Mouse (Mus musculus): ENCODE measurements at regions not wholly inside any gene's neighbourhood (a gene's known extent, or its start where the extent isn't known, plus 50 kb on each side); places are given as distances from the start of the nearest gene placed in this dataset.
"Not testable (repeated sequence)": the region's sequence is repeated elsewhere in the genome, so short reads cannot be mapped to it uniquely, and the experiment has no call there.

DNA sequence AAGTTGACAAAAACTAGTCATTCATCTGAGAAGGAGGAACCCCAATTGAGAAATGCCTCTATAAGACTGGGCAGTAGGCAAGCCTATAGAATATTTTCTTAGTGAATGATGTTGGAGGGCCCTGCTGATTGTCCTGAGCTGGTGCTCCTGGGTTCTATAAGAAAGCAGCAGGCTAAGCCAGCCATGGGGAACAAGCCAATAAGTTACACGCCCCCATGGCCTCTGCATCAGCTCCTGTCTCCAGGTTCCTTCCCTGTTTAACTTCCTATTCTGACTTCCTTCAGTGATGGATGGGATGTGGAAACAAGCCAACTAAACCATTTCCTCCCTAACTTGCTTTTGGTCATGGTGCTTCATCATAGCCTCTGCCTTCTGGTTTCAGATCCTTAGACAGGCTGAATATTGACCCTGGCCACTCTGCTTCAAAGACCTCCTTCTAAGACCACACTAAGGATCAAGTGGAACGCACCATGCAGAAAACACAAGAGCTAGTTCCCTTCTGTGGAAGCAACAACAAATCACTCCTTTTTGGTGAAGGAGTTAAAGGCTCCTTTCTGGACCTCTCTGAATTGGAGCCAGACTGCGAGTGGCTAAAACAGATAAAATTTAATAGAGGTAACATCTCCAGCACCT, 76.7 kb downstream of the Tomm20 start:
- Histone ChIP-seq H3K36me3 (ENCODE audit: control insufficient read depth, insufficient read depth) (no peaks in the 10 kb centered on the region), H3K9me3 (replicated peaks; ENCODE audit: control insufficient read depth, low read length) (no peaks in the 10 kb centered on the region), H3K4me2 (ENCODE audit: low read depth, low read length) (no peak overlapping the region), H3K4me1 (ENCODE audit: control insufficient read depth, low read depth, low read length) (no peaks in the 10 kb centered on the region; the same call in none of the 2 replicates), H3K27me3 (ENCODE audit: control insufficient read depth, insufficient read depth, low read depth, low read length) (no peaks in the 10 kb centered on the region), H3K4me3 (ENCODE audit: low read depth, low read length) (no peak overlapping the region), H3K27ac (ENCODE audit: low read length) (no peak overlapping the region), H3K9ac (ENCODE audit: low read depth, low read length) (no peak overlapping the region)
- peak; percentile 25; the same call in 1 of the 2 replicates for ATAC-seq (ENCODE audit: low read depth)
- WGBS (ENCODE audit: insufficient replicate concordance), result 40% methylated on average over 3 of the region's 3 CpGs

DNA sequence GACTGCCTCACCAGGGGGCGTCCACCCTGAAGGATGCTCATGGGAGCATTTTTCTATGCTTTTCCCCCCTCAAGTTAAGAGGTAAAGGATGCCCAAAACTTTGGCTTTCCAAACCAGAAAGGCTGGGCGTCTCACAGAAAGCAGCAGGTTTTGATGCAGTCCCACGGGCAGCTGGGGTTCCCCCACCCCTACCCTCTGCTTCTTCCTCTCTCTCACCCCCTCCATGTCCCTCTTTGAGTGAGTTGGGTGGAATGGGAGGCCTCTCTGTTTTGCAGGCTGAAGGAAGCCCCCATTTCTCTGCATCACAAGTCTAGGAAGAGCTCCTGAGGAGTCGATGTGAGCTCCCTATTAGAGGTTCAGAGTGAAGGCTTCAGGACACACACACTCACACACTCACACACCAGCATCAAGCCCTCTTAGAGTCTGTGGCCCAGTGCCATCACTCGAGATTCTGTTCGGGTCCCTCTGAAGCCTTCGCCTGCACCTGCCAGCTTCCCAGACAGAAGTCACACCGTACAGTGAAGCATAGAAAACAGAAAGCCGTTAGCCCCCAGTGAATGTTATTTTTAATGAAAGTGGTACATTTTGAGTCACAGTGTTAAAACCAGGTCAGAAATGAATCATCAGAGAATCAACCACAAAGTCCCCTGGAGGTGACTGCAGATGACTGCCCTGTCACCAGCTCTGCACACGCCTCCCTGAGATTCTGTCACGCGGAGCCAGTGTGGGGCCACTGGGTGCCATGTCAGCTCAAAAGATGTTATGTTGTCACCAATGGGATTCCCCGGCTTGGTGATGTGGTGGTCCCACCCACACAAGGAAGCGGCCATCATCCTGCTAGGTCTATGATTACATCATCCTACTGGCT, 78.3 kb downstream of the Tomm20 start:
- Histone ChIP-seq H3K4me1 (ENCODE audit: control insufficient read depth, low read depth, low read length) (no peaks in the 10 kb centered on the region; the same call in none of the 2 replicates), H3K9me3 (replicated peaks; ENCODE audit: control insufficient read depth, low read length) (no peaks in the 10 kb centered on the region), H3K4me3 (ENCODE audit: low read depth, low read length) (no peak overlapping the region), H3K27ac (ENCODE audit: low read length) (no peak overlapping the region), H3K36me3 (ENCODE audit: control insufficient read depth, insufficient read depth) (no peaks in the 10 kb centered on the region), H3K27me3 (ENCODE audit: control insufficient read depth, insufficient read depth, low read depth, low read length) (no peaks in the 10 kb centered on the region), H3K9ac (ENCODE audit: low read depth, low read length) (no peak overlapping the region), H3K4me2 (ENCODE audit: low read depth, low read length) (no peak overlapping the region)
- no peak for ATAC-seq (ENCODE audit: low read depth)
- 65% methylated on average over 14 of the region's 14 CpGs for WGBS (ENCODE audit: insufficient replicate concordance)

DNA sequence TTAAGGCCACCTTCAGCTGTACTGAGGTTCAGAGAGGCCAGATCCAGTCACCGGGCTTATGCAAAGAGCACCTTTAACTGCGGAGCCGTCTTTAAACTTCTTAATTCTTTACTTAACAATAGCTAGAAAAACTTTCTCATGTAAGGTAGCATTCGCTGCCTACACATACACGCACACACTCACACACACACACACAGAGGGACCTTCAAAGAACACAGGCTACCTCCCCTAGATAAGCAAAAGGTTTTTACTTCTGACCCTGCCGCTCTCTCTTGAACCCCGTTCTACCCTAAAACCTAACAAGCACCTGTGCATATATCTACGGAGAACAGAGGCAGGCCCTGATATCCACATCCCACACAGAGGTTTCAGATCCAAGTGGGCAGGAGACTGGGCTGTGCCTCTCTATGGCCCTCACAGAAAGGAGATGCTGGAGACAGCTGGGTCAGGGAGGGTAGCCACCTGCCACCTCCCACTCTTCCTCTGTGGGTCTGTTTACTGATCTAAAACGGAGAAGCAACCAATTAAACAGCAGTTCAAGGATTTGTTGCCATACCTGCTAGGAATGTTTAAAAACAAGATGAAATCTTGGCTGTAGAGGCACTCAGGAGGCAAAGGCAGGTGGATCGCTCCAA, 81.2 kb downstream of the Tomm20 start:
- no peaks in the 10 kb centered on the region for H3K36me3 ChIP-seq (ENCODE audit: control insufficient read depth, insufficient read depth)
- no peaks in the 10 kb centered on the region for H3K9me3 ChIP-seq (replicated peaks; ENCODE audit: control insufficient read depth, low read length)
- no peak overlapping the region for H3K9ac ChIP-seq (ENCODE audit: low read depth, low read length)
- H3K27ac ChIP-seq (ENCODE audit: low read length), result no peak overlapping the region
- 63% methylated on average over 10 of the region's 10 CpGs for WGBS (ENCODE audit: insufficient replicate concordance)
- H3K4me1 ChIP-seq (ENCODE audit: control insufficient read depth, low read depth, low read length), result peaks cover 5% of the 10 kb centered on the region
- no peak overlapping the region for H3K4me3 ChIP-seq (ENCODE audit: low read depth, low read length)
- H3K27me3 ChIP-seq (ENCODE audit: control insufficient read depth, insufficient read depth, low read depth, low read length), result no peaks in the 10 kb centered on the region
- H3K4me2 ChIP-seq (ENCODE audit: low read depth, low read length), result no peak overlapping the region
- no peak for ATAC-seq (ENCODE audit: low read depth)

DNA sequence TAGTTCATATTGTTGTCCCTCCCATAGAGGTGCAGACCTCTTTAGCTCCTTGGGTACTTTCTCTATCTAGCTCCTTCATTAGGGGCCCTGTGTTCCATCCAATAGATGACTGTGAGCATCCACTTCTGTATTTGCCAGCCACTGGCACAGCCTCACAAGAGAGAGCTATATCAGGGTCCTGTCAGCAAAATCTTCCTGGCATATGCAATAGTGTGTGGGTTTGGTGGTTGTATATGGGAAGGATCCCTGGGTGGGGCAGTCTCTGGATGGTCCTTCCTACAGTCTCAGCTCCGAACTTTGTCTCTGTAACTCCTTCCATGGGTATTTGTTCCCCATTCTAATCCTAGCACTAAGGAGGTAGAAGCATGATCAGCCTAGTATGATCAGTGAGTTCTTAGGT, 82.0 kb downstream of the Tomm20 start:
- ATAC-seq (ENCODE audit: low read depth); H3K36me3 ChIP-seq (ENCODE audit: control insufficient read depth, insufficient read depth); H3K4me1 ChIP-seq (ENCODE audit: control insufficient read depth, low read depth, low read length); H3K9me3 ChIP-seq (replicated peaks; ENCODE audit: control insufficient read depth, low read length); H3K9ac ChIP-seq (ENCODE audit: low read depth, low read length); H3K27me3 ChIP-seq (ENCODE audit: control insufficient read depth, insufficient read depth, low read depth, low read length); H3K27ac ChIP-seq (ENCODE audit: low read length); H3K4me3 ChIP-seq (ENCODE audit: low read depth, low read length); H3K4me2 ChIP-seq (ENCODE audit: low read depth, low read length): not testable (repeated sequence)
- 50% methylated on average over 1 of the region's 1 CpGs for WGBS (ENCODE audit: insufficient replicate concordance)

DNA sequence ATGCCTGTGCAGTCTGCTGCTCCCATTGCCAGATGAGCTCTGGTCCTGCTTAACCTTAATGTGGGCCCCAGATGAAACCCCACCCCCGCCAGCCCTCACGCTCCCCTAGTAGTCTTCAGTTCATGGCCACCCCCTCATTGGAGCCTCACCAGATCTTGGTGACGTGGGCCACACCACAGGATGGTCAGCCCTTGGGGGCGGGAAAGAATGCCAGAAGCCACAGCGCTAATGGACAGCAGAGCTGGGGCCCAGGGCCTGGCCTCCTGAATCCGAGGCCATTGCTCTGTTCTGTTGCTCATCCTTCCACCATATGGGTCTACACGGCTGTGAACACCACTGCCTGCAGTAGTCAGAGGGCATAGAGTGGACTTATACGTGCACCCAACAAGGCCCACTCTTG, 83.9 kb downstream of the Tomm20 start:
- ATAC-seq (ENCODE audit: low read depth), result no peak
- 69% methylated on average over 8 of the region's 8 CpGs for WGBS (ENCODE audit: insufficient replicate concordance)
- peaks cover 5% of the 10 kb centered on the region; the same call in 1 of the 2 replicates for H3K4me1 ChIP-seq (ENCODE audit: control insufficient read depth, low read depth, low read length)
- H3K4me3 ChIP-seq (ENCODE audit: low read depth, low read length), result no peak overlapping the region
- H3K36me3 ChIP-seq (ENCODE audit: control insufficient read depth, insufficient read depth), result no peaks in the 10 kb centered on the region
- no peak overlapping the region for H3K4me2 ChIP-seq (ENCODE audit: low read depth, low read length)
- no peak overlapping the region for H3K27ac ChIP-seq (ENCODE audit: low read length)
- no peaks in the 10 kb centered on the region for H3K9me3 ChIP-seq (replicated peaks; ENCODE audit: control insufficient read depth, low read length)
- no peaks in the 10 kb centered on the region for H3K27me3 ChIP-seq (ENCODE audit: control insufficient read depth, insufficient read depth, low read depth, low read length)
- H3K9ac ChIP-seq (ENCODE audit: low read depth, low read length), result no peak overlapping the region

DNA sequence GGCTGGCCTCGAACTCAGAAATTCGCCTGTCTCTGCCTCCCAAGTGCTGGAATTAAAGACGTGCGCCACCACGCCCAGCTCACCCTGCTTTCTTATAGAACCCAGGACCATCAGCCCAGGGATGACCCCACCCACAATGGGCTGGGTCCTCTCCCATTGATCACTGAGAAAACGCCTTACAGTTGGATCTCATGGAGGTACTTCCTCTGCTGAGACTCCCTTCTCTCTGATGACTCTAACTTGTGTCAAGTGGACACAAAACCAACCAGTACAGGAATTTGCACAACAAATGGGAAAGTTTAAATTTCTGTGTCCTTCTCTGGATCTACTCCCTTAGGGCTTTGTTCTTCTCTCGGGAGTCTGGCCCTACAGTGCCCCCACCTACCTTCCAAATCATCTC, 85.0 kb downstream of the Tomm20 start:
- no peak overlapping the region for H3K9ac ChIP-seq (ENCODE audit: low read depth, low read length)
- H3K4me3 ChIP-seq (ENCODE audit: low read depth, low read length), result no peak overlapping the region
- ATAC-seq (ENCODE audit: low read depth), result no peak
- no peak overlapping the region for H3K4me2 ChIP-seq (ENCODE audit: low read depth, low read length)
- H3K9me3 ChIP-seq (replicated peaks; ENCODE audit: control insufficient read depth, low read length), result no peaks in the 10 kb centered on the region
- WGBS (ENCODE audit: insufficient replicate concordance), result 58% methylated on average over 7 of the region's 7 CpGs
- no peak overlapping the region for H3K27ac ChIP-seq (ENCODE audit: low read length)
- no peaks in the 10 kb centered on the region for H3K27me3 ChIP-seq (ENCODE audit: control insufficient read depth, insufficient read depth, low read depth, low read length)
- peaks cover 5% of the 10 kb centered on the region; the same call in 1 of the 2 replicates for H3K4me1 ChIP-seq (ENCODE audit: control insufficient read depth, low read depth, low read length)
- no peaks in the 10 kb centered on the region for H3K36me3 ChIP-seq (ENCODE audit: control insufficient read depth, insufficient read depth)

DNA sequence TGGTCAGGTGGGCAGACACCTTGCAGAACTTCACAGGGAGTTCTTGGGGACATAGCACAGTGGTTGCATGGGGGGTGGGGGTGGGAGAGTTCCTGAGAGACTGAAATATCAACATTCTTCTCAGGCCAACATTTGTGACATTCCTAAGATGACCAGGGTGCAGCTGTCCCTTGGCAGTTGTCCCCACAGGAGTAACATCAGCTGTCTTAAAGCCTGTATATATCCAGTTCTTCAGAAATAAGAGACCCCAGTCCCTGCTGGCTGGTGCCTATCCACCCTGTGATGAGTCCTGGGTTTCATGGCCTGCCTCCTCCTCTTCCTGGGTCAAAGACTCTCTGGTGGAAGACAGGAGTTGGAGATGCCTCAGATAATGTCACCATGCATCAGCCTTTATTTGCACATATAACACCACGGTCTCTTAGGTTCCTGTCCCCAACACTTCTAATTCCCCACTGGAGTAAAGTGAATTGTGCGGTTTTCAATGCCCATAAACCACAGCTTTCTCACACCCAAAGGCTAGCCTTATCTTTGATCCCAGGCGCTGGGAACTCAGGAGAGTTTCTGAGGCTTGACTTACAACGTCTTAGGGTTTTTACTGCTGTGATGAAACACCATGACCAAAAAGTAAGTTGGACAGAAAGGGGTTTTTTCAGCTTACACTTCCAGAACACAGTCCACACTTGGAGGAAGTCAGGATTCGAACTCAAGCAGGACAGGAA, 85.8 kb downstream of the Tomm20 start:
- 29% methylated on average over 5 of the region's 5 CpGs for WGBS (ENCODE audit: insufficient replicate concordance)
- H3K36me3 ChIP-seq (ENCODE audit: control insufficient read depth, insufficient read depth), result no peaks in the 10 kb centered on the region
- H3K27me3 ChIP-seq (ENCODE audit: control insufficient read depth, insufficient read depth, low read depth, low read length), result no peaks in the 10 kb centered on the region
- no peaks in the 10 kb centered on the region for H3K9me3 ChIP-seq (replicated peaks; ENCODE audit: control insufficient read depth, low read length)
- H3K4me3 ChIP-seq (ENCODE audit: low read depth, low read length), result no peak overlapping the region
- no peak overlapping the region for H3K27ac ChIP-seq (ENCODE audit: low read length)
- H3K4me1 ChIP-seq (ENCODE audit: control insufficient read depth, low read depth, low read length), result peaks cover 5% of the 10 kb centered on the region; the same call in 1 of the 2 replicates
- no peak overlapping the region for H3K9ac ChIP-seq (ENCODE audit: low read depth, low read length)
- H3K4me2 ChIP-seq (ENCODE audit: low read depth, low read length), result no peak overlapping the region
- no peak for ATAC-seq (ENCODE audit: low read depth)

DNA sequence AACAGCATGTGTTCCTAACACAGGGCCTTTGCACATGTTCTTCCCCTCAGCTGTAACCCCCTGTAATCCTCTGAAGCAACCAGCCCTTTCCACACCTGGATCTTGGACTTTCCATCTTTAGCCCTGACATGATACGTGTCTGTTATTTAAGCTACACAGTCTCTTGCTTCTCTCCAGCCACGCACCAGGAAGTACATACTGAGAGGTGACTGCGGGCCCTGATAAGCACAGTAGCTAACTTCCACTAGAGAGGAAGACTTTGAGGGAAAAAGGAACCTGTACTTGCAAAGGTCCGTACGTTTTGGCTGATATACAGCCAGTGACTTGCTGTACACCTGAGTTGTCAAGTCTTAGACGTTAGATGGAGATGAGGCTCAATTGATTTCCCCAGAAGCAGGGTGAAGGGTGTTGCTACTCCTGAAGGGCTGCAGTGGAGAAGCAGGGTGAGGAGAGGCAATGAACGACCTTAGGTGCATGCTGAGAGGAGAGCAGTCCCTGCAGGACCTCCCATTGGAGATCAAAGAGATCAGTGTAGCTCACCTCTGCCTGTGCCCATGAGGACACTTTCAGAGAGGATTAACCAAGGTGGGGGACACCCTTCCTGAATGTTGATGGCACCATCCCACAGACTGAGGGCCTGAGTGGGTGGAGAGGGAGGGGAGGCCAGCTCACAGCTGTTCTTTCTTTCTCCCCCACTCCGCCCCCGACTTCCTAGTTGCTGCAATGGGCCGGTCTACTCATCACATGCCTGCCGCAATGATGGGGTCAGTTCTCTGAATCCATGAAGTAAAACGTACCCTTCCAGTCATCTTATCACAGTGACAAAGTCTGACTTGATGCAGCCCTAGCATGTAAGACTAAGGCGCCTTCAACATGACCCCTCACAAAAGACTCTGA, 88.1 kb downstream of the Tomm20 start:
- ATAC-seq (ENCODE audit: low read depth), result no peak
- H3K4me1 ChIP-seq (ENCODE audit: control insufficient read depth, low read depth, low read length), result peaks cover 5% of the 10 kb centered on the region; the same call in 1 of the 2 replicates
- no peak overlapping the region for H3K9ac ChIP-seq (ENCODE audit: low read depth, low read length)
- H3K27me3 ChIP-seq (ENCODE audit: control insufficient read depth, insufficient read depth, low read depth, low read length), result no peaks in the 10 kb centered on the region
- H3K4me2 ChIP-seq (ENCODE audit: low read depth, low read length), result no peak overlapping the region
- no peaks in the 10 kb centered on the region for H3K9me3 ChIP-seq (replicated peaks; ENCODE audit: control insufficient read depth, low read length)
- no peak overlapping the region for H3K4me3 ChIP-seq (ENCODE audit: low read depth, low read length)
- no peak overlapping the region for H3K27ac ChIP-seq (ENCODE audit: low read length)
- WGBS (ENCODE audit: insufficient replicate concordance), result 34% methylated on average over 13 of the region's 13 CpGs
- H3K36me3 ChIP-seq (ENCODE audit: control insufficient read depth, insufficient read depth), result no peaks in the 10 kb centered on the region
